In genomic region chr15:17180164-17180563, GRCm38 (mm10) we compare ENCODE assay signal across 29 mouse cellular contexts.
DNase-seq lines count a peak whose midpoint lies in the region; ATAC-seq and TF ChIP-seq lines count a peak whose summit lies in the region.
"Had no signal": no experiment of that assay in that cellular context is flagged by ENCODE, and none has a peak within 500 bp of the region (broad histone marks: within the 10 kb centered on the region; RNA-seq: fewer than 3 reads in every experiment).

No protein-coding gene starts in this region.

- peak; percentile 70 for ATAC-seq in midbrain, embryonic 11.5 days (ENCODE audit: low FRiP score)
- no peak for ATAC-seq in midbrain, embryonic 16.5 days
- no peak for ATAC-seq in intestine, postnatal 0 days
- ATAC-seq: activated CD4-positive, CD25-positive, alpha-beta regulatory T cell, adult 4 months; forebrain, embryonic 13.5 days; forebrain, postnatal 0 days had no signal

- H3K36me3 ChIP-seq in midbrain, embryonic 11.5 days (ENCODE audit: control insufficient read depth, insufficient read depth, low read length): no peaks in the 10 kb centered on the region
- H3K36me3 ChIP-seq in midbrain, embryonic 16.5 days (ENCODE audit: control insufficient read depth, insufficient read depth, low read length): no peaks in the 10 kb centered on the region
- H3K36me3 ChIP-seq in intestine, postnatal 0 days (ENCODE audit: control insufficient read depth, insufficient read depth): no peaks in the 10 kb centered on the region
- H3K36me3 ChIP-seq: embryonic facial prominence, embryonic 10.5 days; embryonic facial prominence, embryonic 13.5 days; heart, embryonic 12.5 days; heart, embryonic 15.5 days; hindbrain, embryonic 12.5 days; hindbrain, embryonic 15.5 days had no signal

- H3K4me3 ChIP-seq in midbrain, embryonic 11.5 days (ENCODE audit: low read depth, low read length): no peak overlapping the region
- no peak overlapping the region for H3K4me3 ChIP-seq in midbrain, embryonic 16.5 days (ENCODE audit: low read depth, low read length)
- no peak overlapping the region for H3K4me3 ChIP-seq in intestine, postnatal 0 days (ENCODE audit: low read depth, low read length)
- H3K4me3 ChIP-seq: embryonic facial prominence, embryonic 10.5 days; embryonic facial prominence, embryonic 13.5 days; erythroblast, embryonic 14.5 days; forebrain, embryonic 13.5 days; gastrocnemius, adult 2 months; heart, embryonic 12.5 days; heart, embryonic 15.5 days; hindbrain, embryonic 12.5 days; hindbrain, embryonic 15.5 days had no signal

- 50% methylated on average over 2 of the region's 2 CpGs for WGBS in midbrain, embryonic 11.5 days
- WGBS in midbrain, embryonic 16.5 days: 34% methylated on average over 2 of the region's 2 CpGs
- WGBS in intestine, postnatal 0 days: 88% methylated on average over 2 of the region's 2 CpGs

- H3K27me3 ChIP-seq in midbrain, embryonic 11.5 days (ENCODE audit: control insufficient read depth, insufficient read depth, low read length): no peaks in the 10 kb centered on the region
- H3K27me3 ChIP-seq in midbrain, embryonic 16.5 days (ENCODE audit: control insufficient read depth, insufficient read depth, low read depth, low read length): no peaks in the 10 kb centered on the region
- H3K27me3 ChIP-seq in intestine, postnatal 0 days (replicated peaks; ENCODE audit: control insufficient read depth, insufficient read depth, low read length): no peaks in the 10 kb centered on the region
- H3K27me3 ChIP-seq: embryonic facial prominence, embryonic 13.5 days; forebrain, embryonic 13.5 days; heart, embryonic 12.5 days; heart, embryonic 15.5 days; hindbrain, embryonic 12.5 days; hindbrain, embryonic 15.5 days had no signal

- no peak overlapping the region for H3K4me2 ChIP-seq in midbrain, embryonic 11.5 days
- H3K4me2 ChIP-seq in midbrain, embryonic 16.5 days (ENCODE audit: low read length): no peak overlapping the region
- H3K4me2 ChIP-seq in intestine, postnatal 0 days (replicated peaks; ENCODE audit: low read depth): no peak overlapping the region
- H3K4me2 ChIP-seq: embryonic facial prominence, embryonic 13.5 days; forebrain, embryonic 13.5 days; heart, embryonic 12.5 days; heart, embryonic 15.5 days; hindbrain, embryonic 12.5 days; hindbrain, embryonic 15.5 days had no signal

- TF ChIP-seq CTCF in intestine, postnatal 0 days (IDR thresholded peaks at IDR 0.05; ENCODE audit: low read depth): no peak

- no peaks in the 10 kb centered on the region for H3K4me1 ChIP-seq in midbrain, embryonic 11.5 days (ENCODE audit: control insufficient read depth, insufficient read depth, low read length)
- no peaks in the 10 kb centered on the region for H3K4me1 ChIP-seq in midbrain, embryonic 16.5 days (ENCODE audit: control insufficient read depth, insufficient read depth, low read length)
- no peaks in the 10 kb centered on the region for H3K4me1 ChIP-seq in intestine, postnatal 0 days (replicated peaks; ENCODE audit: control insufficient read depth, insufficient read depth, low read length)
- H3K4me1 ChIP-seq: embryonic facial prominence, embryonic 10.5 days; embryonic facial prominence, embryonic 13.5 days; forebrain, embryonic 13.5 days; heart, embryonic 12.5 days; heart, embryonic 15.5 days; hindbrain, embryonic 12.5 days; hindbrain, embryonic 15.5 days had no signal

- no peak overlapping the region for H3K9ac ChIP-seq in midbrain, embryonic 11.5 days (ENCODE audit: low read length)
- no peak overlapping the region for H3K9ac ChIP-seq in midbrain, embryonic 16.5 days (ENCODE audit: low read depth, low read length)
- H3K9ac ChIP-seq in intestine, postnatal 0 days (ENCODE audit: low read depth, low read length): no peak overlapping the region
- H3K9ac ChIP-seq: embryonic facial prominence, embryonic 13.5 days; forebrain, embryonic 13.5 days; forebrain, postnatal 0 days; heart, embryonic 12.5 days; heart, embryonic 15.5 days; hindbrain, embryonic 12.5 days; hindbrain, embryonic 15.5 days had no signal

- no peak overlapping the region for H3K27ac ChIP-seq in midbrain, embryonic 11.5 days (ENCODE audit: low read depth, low read length)
- H3K27ac ChIP-seq in midbrain, embryonic 16.5 days (ENCODE audit: low read length): no peak overlapping the region
- H3K27ac ChIP-seq in intestine, postnatal 0 days (ENCODE audit: low read depth, low read length): no peak overlapping the region
- H3K27ac ChIP-seq: embryonic facial prominence, embryonic 10.5 days; embryonic facial prominence, embryonic 13.5 days; forebrain, embryonic 13.5 days; gastrocnemius, adult 2 months; heart, embryonic 15.5 days; hindbrain, embryonic 12.5 days; hindbrain, embryonic 15.5 days had no signal

- no peaks in the 10 kb centered on the region for H3K9me3 ChIP-seq in midbrain, embryonic 11.5 days (ENCODE audit: control insufficient read depth, low read length)
- H3K9me3 ChIP-seq in midbrain, embryonic 16.5 days (replicated peaks; ENCODE audit: control insufficient read depth, low read length, poor library complexity, severe bottlenecking): no peaks in the 10 kb centered on the region
- no peaks in the 10 kb centered on the region for H3K9me3 ChIP-seq in intestine, postnatal 0 days (ENCODE audit: control insufficient read depth)
- H3K9me3 ChIP-seq: embryonic facial prominence, embryonic 10.5 days; embryonic facial prominence, embryonic 13.5 days; forebrain, embryonic 13.5 days; heart, embryonic 15.5 days; hindbrain, embryonic 12.5 days; hindbrain, embryonic 15.5 days had no signal

- DNase-seq in embryo, embryonic 10 days (ENCODE audit: low spot score): peak; percentile 9
- DNase-seq in embryo, embryonic 9.5 days (ENCODE audit: extremely low spot score): no peak
- peak; percentile 45 for DNase-seq in midbrain, embryonic 11.5 days (ENCODE audit: low spot score, missing footprints)
- peak; percentile 1 for DNase-seq in brain, adult 2 months (ENCODE audit: low read depth, low spot score)
- DNase-seq in embryo, embryonic 11 days: peak; percentile 3
- DNase-seq in kidney, adult 9 months: no peak
- DNase-seq: adrenal gland, adult 8-10 months; adrenal gland, postnatal 25 days; cerebellum, adult 11 months; cerebellum, adult 2 months; cerebellum, adult 9-11 months; cerebellum, postnatal 25 days; forebrain, postnatal 0 days; gastrocnemius, adult 2 months; gastrocnemius, postnatal 25 days; heart, adult 18-20 months; heart, postnatal 10 days; heart, postnatal 36 days had no signal

Comparison
In these comparisons a context has a peak if more than half of its experiments do, and no peak if none do; other contexts are left out.
1. DNase-seq: peak in embryo, embryonic 10 days (single experiment), midbrain, embryonic 11.5 days (single experiment), brain, adult 2 months (single experiment) and embryo, embryonic 11 days (single experiment); none in embryo, embryonic 9.5 days (single experiment) and kidney, adult 9 months (single experiment).